Mouse (Mus musculus) erythroblast, embryonic 14.5 days (primary cell): ENCODE measurements around the gene Prkcb. TPM values are rescaled to one million over a fixed set of nuclear protein-coding genes. Genes with fewer than 3 reads are reported as not detected.

ENCODE experiments used
- H3K27me3 ChIP-seq: 2 replicates; pipeline ENCODE4 v1.6.1; 2012; ENCODE audit warnings: inconsistent platforms; ENCODE audit not compliant: control insufficient read depth
- H3K36me3 ChIP-seq: 2 replicates; pipeline ENCODE4 v1.6.1; 2012; ENCODE audit warnings: mild to moderate bottlenecking, inconsistent platforms; ENCODE audit not compliant: control insufficient read depth
- H3K4me1 ChIP-seq: 2 replicates; pipeline ENCODE4 v1.6.1; 2012; ENCODE audit warnings: inconsistent platforms; ENCODE audit not compliant: control insufficient read depth
- H3K4me3 ChIP-seq: replicated peaks from 2 replicates; pipeline ENCODE3; 2012; ENCODE audit warnings: moderate library complexity, mild to moderate bottlenecking, inconsistent platforms
- H3K9me3 ChIP-seq: 2 replicates; pipeline ENCODE4 v1.6.1; 2012; ENCODE audit warnings: low read length, inconsistent platforms, mixed read lengths; ENCODE audit not compliant: control insufficient read depth
- GATA1 ChIP-seq: IDR thresholded peaks from 2 replicates; pipeline ENCODE4 v1.6.1; 2012; ENCODE audit warnings: low read length, inconsistent platforms, mixed read lengths
- TAL1 ChIP-seq: IDR thresholded peaks from 3 replicates; pipeline ENCODE4 v1.6.1; 2012; ENCODE audit warnings: low read length, inconsistent platforms, mixed read lengths
- polyA plus RNA-seq: library from polyadenylated mRNA; stranded (reverse); fragments of >175 nt; gene quantifications from 2 replicates; pipeline ENCODE4 v1.2.3, GENCODE M21; 2012

Gene Prkcb
- polyA plus RNA-seq, 1 experiment = not detected

DNA sequence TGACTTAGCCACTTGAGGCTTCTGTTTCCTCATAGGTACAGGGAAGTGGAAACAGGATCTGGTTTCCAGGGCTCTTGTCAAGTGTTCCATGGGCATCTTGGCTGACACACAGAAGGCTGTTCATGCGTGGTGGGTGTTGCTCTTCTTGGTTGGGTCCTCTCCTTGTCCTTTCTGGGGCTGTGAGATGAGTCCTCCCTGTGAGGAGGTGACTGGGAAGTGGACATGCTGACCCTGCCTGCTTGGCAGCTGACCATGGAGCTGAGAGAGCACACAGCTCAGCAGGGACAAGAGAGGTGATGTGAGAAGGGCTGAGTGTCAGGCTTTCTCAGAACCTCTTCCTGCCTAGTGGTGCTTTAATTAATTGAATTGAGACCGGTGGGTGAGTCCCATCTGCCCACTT is 10.2 kb downstream of the Prkcb start:
- Histone ChIP-seq H3K9me3 (peaks cover 4% of the 10 kb centered on the region; the same call in 1 of the 2 replicates), H3K36me3 (no peaks in the 10 kb centered on the region), H3K4me1 (no peaks in the 10 kb centered on the region), H3K4me3 (no peak overlapping the region), H3K27me3 (no peaks in the 10 kb centered on the region)
- TF ChIP-seq TAL1 (no peak), GATA1 (no peak)

DNA sequence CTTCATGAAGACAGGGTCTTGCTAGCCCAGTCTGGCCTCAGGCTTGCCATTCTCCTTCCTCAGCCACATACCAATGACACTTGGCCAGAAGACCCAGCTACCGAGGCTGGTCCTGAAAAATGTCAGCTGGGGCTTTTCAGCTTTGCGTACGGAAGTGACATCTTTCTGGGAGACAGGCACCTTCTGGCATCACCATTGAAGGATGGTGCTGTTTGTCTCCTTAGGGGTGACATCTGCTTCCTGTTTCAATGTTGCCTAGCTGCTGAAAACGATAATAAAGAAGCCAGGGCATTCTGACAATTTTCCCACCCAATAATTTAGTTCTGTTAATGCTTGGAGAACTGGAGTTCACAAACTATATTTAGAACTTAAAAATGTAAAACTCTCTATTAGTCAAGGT is 12.0 kb downstream of the Prkcb start:
- Histone ChIP-seq H3K36me3 (no peaks in the 10 kb centered on the region), H3K4me3 (no peak overlapping the region), H3K4me1 (no peaks in the 10 kb centered on the region), H3K27me3 (no peaks in the 10 kb centered on the region), H3K9me3 (peaks cover 4% of the 10 kb centered on the region; the same call in 1 of the 2 replicates)
- no peak for TF ChIP-seq GATA1
- TF ChIP-seq TAL1 = no peak

DNA sequence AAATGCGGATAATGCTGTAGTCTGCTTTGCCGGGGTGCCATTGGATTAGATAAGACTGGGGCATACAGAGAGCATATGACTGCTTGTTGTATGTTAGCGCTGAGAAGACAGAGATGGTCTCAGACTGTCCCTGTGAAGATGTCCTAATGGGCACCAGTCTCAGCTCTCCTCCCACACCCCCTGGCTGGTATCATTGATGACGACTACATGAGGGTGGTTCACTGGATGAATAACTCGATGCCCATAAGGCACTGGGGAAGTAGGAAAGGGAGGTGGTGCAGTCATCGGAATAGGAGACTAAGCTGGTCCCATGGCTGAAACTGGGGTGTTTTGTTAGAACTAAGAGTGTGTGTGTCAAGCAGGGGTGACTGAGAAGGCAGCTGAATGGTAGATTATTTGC is 14.0 kb downstream of the Prkcb start:
- Histone ChIP-seq H3K27me3 (no peaks in the 10 kb centered on the region), H3K4me1 (no peaks in the 10 kb centered on the region), H3K4me3 (no peak overlapping the region), H3K9me3 (peaks cover 4% of the 10 kb centered on the region; the same call in 1 of the 2 replicates), H3K36me3 (no peaks in the 10 kb centered on the region)
- no peak for TF ChIP-seq TAL1
- no peak for TF ChIP-seq GATA1

DNA sequence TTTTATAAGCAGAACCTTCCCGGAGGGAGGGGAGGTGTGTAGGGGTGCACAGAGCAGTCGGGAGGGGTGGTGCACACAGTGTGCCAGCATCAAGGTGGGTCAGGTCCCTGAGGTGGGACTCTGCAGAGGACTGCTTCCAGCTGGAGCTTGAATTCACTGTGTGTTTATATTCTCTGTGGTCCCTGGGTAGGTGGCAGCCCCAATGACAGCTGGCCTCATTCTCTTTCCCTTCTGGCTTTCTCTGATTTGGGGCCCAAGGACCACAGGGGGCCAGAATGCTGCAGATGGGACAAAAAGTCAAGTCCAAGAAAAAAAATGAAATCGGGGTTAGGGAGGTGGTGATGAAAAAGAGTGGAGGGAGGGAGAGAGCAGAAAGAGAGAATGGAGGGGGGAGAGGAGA is 15.4 kb downstream of the Prkcb start:
- no peaks in the 10 kb centered on the region for H3K4me1 ChIP-seq
- no peaks in the 10 kb centered on the region for H3K27me3 ChIP-seq
- no peaks in the 10 kb centered on the region for H3K36me3 ChIP-seq
- TF ChIP-seq TAL1 (no peak), GATA1 (no peak)
- H3K4me3 ChIP-seq = no peak overlapping the region
- peaks cover 4% of the 10 kb centered on the region; the same call in 1 of the 2 replicates for H3K9me3 ChIP-seq

DNA sequence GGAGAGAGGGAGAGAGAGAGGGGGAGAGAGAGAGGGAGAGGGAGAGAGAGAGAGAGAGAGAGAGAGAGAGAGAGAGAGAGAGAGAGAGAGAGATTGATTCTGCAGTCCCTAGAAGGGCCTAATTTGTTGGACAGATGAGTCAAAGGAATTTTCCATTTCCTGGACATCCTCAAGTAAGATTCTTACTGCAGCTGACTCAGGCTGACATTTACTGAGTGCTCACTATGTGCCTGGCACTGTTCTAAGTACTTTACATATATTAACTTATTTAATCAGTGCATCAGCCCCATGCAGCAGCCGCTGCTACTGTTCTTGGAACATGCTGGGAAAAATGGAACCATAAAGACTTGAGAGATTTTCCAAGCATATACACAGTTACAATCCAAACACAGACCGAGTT is 16.0 kb downstream of the Prkcb start:
- H3K36me3 ChIP-seq = no peaks in the 10 kb centered on the region
- no peak overlapping the region for H3K4me3 ChIP-seq
- no peaks in the 10 kb centered on the region for H3K27me3 ChIP-seq
- H3K4me1 ChIP-seq = no peaks in the 10 kb centered on the region
- TF ChIP-seq TAL1 = no peak
- no peak for TF ChIP-seq GATA1
- H3K9me3 ChIP-seq = peaks cover 4% of the 10 kb centered on the region; the same call in 1 of the 2 replicates

DNA sequence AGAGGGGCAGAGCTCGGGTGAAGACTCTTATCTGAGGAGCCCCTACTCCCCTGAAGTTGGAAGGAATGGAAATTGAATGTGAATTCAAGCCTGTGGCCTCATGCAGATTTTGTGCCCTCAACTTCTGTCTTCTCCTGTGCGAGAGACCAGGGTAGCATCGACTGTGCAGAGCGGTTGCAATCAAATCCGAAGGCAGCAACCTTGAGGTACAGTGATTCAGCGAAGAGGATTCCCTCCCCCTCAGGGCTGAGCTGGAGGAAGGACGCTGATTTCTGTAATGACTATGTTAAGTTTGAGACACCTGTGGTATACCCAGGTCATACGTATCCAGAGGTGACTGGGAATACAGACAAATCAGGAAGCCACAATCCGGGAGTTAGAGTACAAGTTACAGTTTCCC is 18.7 kb downstream of the Prkcb start:
- Histone ChIP-seq H3K9me3 (no peaks in the 10 kb centered on the region), H3K4me3 (no peak overlapping the region), H3K36me3 (no peaks in the 10 kb centered on the region), H3K4me1 (no peaks in the 10 kb centered on the region), H3K27me3 (no peaks in the 10 kb centered on the region)
- TF ChIP-seq GATA1 (no peak), TAL1 (no peak)

DNA sequence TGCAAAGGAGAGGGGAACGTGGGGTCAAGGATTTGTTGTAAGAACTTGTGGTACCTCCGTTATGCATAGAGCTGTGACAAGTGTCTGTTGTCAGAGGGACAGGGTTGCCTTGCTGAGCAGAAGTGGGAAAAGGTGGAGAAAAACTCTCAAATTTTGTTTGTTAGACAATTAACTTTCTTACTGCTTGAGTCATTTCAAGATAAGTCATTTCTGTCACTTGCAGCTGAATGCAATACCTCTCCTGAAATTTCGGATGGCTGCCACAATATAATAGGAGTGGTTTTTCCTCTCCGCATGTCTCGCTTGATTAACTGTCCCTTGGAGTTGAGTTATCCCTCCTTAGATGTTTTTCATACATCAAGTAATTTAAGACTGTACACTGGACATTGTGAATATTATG is 20.1 kb downstream of the Prkcb start:
- no peaks in the 10 kb centered on the region for H3K9me3 ChIP-seq
- no peaks in the 10 kb centered on the region for H3K36me3 ChIP-seq
- no peaks in the 10 kb centered on the region for H3K27me3 ChIP-seq
- no peaks in the 10 kb centered on the region for H3K4me1 ChIP-seq
- no peak overlapping the region for H3K4me3 ChIP-seq
- TF ChIP-seq GATA1 = no peak
- no peak for TF ChIP-seq TAL1

DNA sequence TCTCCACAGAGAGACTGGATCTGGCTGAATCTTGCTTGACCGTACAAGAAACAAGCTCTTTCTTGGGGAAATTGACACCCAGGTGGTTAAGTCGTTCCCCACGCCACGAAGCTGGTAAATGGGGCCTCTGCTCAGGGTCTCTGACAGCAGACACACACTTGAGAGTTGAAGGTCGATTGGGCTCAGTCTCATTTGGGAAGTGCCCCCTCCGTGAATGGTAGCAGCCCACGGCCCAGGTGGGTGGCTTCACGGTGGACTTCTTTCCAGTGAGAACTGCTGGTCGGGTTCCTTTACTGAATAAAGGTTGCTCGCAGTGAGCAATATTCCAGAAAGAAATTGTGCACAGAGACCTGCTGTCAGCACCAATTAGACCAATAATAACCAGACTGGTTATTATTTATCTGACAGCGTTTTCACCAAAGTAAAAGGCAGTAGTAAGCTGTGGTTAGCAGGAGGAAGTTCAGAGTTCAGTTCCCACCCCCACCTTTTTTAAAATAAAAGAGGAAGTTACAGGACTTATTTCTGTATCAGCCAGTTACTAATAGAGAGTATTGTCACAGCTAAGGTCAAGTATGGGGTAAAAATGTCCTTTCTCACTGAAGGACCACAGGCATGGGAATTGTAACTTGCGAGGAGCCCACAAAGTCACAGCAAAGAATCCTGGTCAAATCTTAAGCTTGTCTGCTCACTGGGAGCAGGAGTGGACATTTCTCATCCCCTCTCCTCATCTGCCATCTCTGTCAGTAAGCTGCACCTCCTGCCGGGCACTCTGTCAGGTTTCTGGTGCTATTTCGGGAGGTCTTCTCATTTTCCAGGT is 21.6 kb downstream of the Prkcb start:
- Histone ChIP-seq H3K27me3 (no peaks in the 10 kb centered on the region), H3K4me1 (no peaks in the 10 kb centered on the region), H3K9me3 (no peaks in the 10 kb centered on the region), H3K4me3 (no peak overlapping the region), H3K36me3 (no peaks in the 10 kb centered on the region)
- TF ChIP-seq TAL1 (no peak), GATA1 (no peak)

DNA sequence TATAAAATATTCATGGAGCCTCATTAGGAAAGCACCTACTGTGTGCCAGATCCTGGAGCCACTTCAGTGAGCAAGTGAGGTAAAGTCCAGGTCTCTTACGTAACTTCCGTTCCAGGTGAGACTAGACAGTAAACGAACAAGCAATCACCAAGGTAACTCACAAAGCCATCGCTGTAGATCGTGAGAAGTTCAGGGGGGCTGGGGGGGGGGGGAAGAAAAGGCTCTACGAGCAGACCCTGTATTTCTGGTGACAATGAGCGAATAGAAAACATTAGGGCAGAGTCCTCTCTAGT is 22.1 kb downstream of the Prkcb start:
- Histone ChIP-seq H3K9me3 (no peaks in the 10 kb centered on the region), H3K36me3 (no peaks in the 10 kb centered on the region), H3K4me1 (no peaks in the 10 kb centered on the region), H3K4me3 (no peak overlapping the region), H3K27me3 (no peaks in the 10 kb centered on the region)
- TF ChIP-seq GATA1 (no peak), TAL1 (no peak)
